Mouse (Mus musculus) hindbrain, embryonic 13.5 days (tissue): Measurements from ENCODE around the gene Ranbp9. TPM values are rescaled to one million over a fixed set of nuclear protein-coding genes. Genes with fewer than 3 reads are reported as not detected.

Experiments used
- polyA plus RNA-seq: library from polyadenylated mRNA; unstranded; fragments of >200 nt; fragmentation: Nextera tagmentation; extraction: Ambion mirVana; gene quantifications from 2 replicates; pipeline ENCODE4 v1.2.1, GENCODE M21; 2015

Gene Ranbp9
- polyA plus RNA-seq, 1 experiment from 2014 or later = 12.9 TPM

Other genes with a start within 250 kb of the Ranbp9 start
- 2.0 and 2.2 TPM in 2 replicates for gene Gfod1, start 177.1 kb downstream of the Ranbp9 start, polyA plus RNA-seq
- 38.6 and 38.9 TPM in 2 replicates for gene Sirt5, start 115.8 kb downstream of the Ranbp9 start, polyA plus RNA-seq
- gene Nol7, start 82.9 kb downstream of the Ranbp9 start, polyA plus RNA-seq = 157 and 187 TPM in 2 replicates
- 7.9 and 8.4 TPM in 2 replicates for gene Mcur1, start 78.9 kb upstream of the Ranbp9 start, polyA plus RNA-seq
- 34.0 and 36.1 TPM in 2 replicates for gene Rnf182, start 134.4 kb upstream of the Ranbp9 start, polyA plus RNA-seq